Mouse (Mus musculus) MEL (cell line): Measurements from ENCODE around the gene Cpa4.

Experiments
- CTCF ChIP-seq, 3 experiments: IDR thresholded peaks in 2 of 3; conservative IDR thresholded peaks in 1 of 3; 2 replicates each; pipeline ENCODE4 v1.5.1; 2011 to 2012; ENCODE audit warnings: low read length in 3 of 3, low read depth in 2 of 3, mild to moderate bottlenecking in 2 of 3, improper control_type of control experiment in 1 of 3, inconsistent platforms in 1 of 3, mixed read lengths in 1 of 3, moderate library complexity in 1 of 3; ENCODE audit not compliant: control insufficient read depth in 1 of 3, insufficient read depth in 1 of 3, poor library complexity in 1 of 3, severe bottlenecking in 1 of 3
- ETS1 ChIP-seq: IDR thresholded peaks from 2 replicates; pipeline ENCODE4 v1.6.1; 2012; ENCODE audit warnings: low read depth, mild to moderate bottlenecking, inconsistent platforms, low read length, improper control_type of control experiment, moderate library complexity
- POLR2A ChIP-seq, 2 experiments: IDR thresholded peaks; 2 replicates each; pipeline ENCODE4 v1.6.1; 2011 to 2012; ENCODE audit warnings: low read length in 2 of 2, mild to moderate bottlenecking in 2 of 2, control low read depth in 1 of 2, improper control_type of control experiment in 1 of 2, low read depth in 1 of 2, moderate library complexity in 1 of 2; ENCODE audit not compliant: control insufficient read depth in 1 of 2, insufficient read depth in 1 of 2, poor library complexity in 1 of 2
- POLR2AphosphoS5 ChIP-seq: IDR thresholded peaks from 2 replicates; pipeline ENCODE4 v1.6.1; 2012; ENCODE audit warnings: low read depth, borderline replicate concordance, mild to moderate bottlenecking, inconsistent platforms, low read length, moderate library complexity, mixed read lengths
- RCOR1 ChIP-seq: IDR thresholded peaks from 2 replicates; pipeline ENCODE4 v1.6.1; 2012; ENCODE audit warnings: low read depth, mild to moderate bottlenecking, inconsistent platforms, low read length, improper control_type of control experiment
- TCF12 ChIP-seq: IDR thresholded peaks from 2 replicates; pipeline ENCODE4 v1.6.1; 2014; ENCODE audit warnings: low read depth, mild to moderate bottlenecking, inconsistent platforms, low read length, improper control_type of control experiment, moderate library complexity
- UBTF ChIP-seq: IDR thresholded peaks from 2 replicates; pipeline ENCODE4 v1.6.1; 2012; ENCODE audit warnings: low read depth, mild to moderate bottlenecking, inconsistent platforms, low read length, improper control_type of control experiment, moderate library complexity, borderline replicate concordance; ENCODE audit not compliant: insufficient read depth
- ZNF384 ChIP-seq: IDR thresholded peaks from 2 replicates; pipeline ENCODE4 v1.6.1; 2012; ENCODE audit warnings: low read depth, mild to moderate bottlenecking, inconsistent platforms, low read length, improper control_type of control experiment

GRCm38 (mm10) chr6:30628152-30628551 lies 60.0 kb downstream of the Cpa4 start:
- TF ChIP-seq CTCF (IDR thresholded peaks at IDR 0.05 in 2 of 3, conservative IDR thresholded peaks at IDR 0.05 in 1 of 3; ENCODE audit: control insufficient read depth in 1 of 3, insufficient read depth in 1 of 3, low read depth in 2 of 3, low read length in 3 of 3, poor library complexity in 1 of 3, severe bottlenecking in 1 of 3) (no peak), ETS1 (no peak), ZNF384 (no peak), RCOR1 (no peak), POLR2A (IDR thresholded peaks at IDR 0.05; ENCODE audit: control insufficient read depth in 1 of 2, insufficient read depth in 1 of 2, low read depth in 1 of 2, low read length in 2 of 2, poor library complexity in 1 of 2) (no peak), TCF12 (no peak), UBTF (no peak), POLR2AphosphoS5 (no peak)
